Mouse (Mus musculus) cerebellum, adult 2 months (tissue): ENCODE data around the gene Sp140.
"Not testable (repeated sequence)": the region's sequence is repeated elsewhere in the genome, so short reads cannot be mapped to it uniquely, and the experiment has no call there.

Experiments used
- CTCF ChIP-seq: fragments of 200-500 bp; IDR thresholded peaks from 2 replicates; pipeline ENCODE4 v1.5.1; 2011; ENCODE audit warnings: low read depth, mild to moderate bottlenecking, control low read depth, low read length, moderate library complexity, borderline replicate concordance; ENCODE audit not compliant: insufficient read depth
- POLR2A ChIP-seq: fragments of 200-500 bp; IDR thresholded peaks from 2 replicates; pipeline ENCODE4 v1.6.1; 2011; ENCODE audit warnings: low read length, control low read depth, borderline replicate concordance; ENCODE audit not compliant: insufficient read depth

GRCm38 (mm10) chr1:85579199-85580147 is 20.7 kb upstream of the Sp140 start:
- not testable (repeated sequence) for TF ChIP-seq POLR2A, CTCF
